Mouse (Mus musculus) thymus, adult 2 months (tissue): ENCODE results near the gene Nfyc.

Experiments used
- CTCF ChIP-seq: fragments of 200-500 bp; IDR thresholded peaks from 2 replicates; pipeline ENCODE4 v1.5.1; 2012; ENCODE audit warnings: mild to moderate bottlenecking, control low read depth, low read length, moderate library complexity, borderline replicate concordance; ENCODE audit not compliant: control insufficient read depth, poor library complexity, insufficient read depth; ENCODE audit errors: extremely low read depth
- POLR2A ChIP-seq: fragments of 200-500 bp; IDR thresholded peaks from 2 replicates; pipeline ENCODE4 v1.6.1; 2012; ENCODE audit warnings: mild to moderate bottlenecking, low read length, control low read depth, moderate library complexity; ENCODE audit not compliant: control insufficient read depth, poor library complexity, insufficient read depth; ENCODE audit errors: extremely low read depth

DNA sequence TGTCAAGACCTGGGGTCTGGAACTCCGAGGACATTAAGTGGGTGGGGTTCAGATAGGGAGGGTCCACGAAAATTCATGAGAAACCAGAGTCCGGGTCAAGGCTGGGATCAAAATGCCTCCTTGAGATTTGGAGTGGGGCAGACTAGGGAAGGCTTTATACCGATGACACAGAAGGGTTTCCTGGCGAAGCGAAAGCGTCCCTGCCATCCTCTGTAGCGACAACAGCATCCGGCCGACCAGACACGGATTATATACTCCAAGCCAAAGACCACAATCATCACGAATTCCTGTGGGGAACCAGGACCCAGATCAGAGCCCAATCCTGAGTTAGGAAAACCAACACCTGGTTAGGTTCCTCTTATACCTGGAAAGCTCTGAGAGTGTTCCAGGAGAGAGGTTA is 114.6 kb downstream of the Nfyc start:
- TF ChIP-seq POLR2A (no peak), CTCF (no peak)
